Comparison of ENCODE assay signal across 8 mouse cellular contexts in the genomic region with DNA sequence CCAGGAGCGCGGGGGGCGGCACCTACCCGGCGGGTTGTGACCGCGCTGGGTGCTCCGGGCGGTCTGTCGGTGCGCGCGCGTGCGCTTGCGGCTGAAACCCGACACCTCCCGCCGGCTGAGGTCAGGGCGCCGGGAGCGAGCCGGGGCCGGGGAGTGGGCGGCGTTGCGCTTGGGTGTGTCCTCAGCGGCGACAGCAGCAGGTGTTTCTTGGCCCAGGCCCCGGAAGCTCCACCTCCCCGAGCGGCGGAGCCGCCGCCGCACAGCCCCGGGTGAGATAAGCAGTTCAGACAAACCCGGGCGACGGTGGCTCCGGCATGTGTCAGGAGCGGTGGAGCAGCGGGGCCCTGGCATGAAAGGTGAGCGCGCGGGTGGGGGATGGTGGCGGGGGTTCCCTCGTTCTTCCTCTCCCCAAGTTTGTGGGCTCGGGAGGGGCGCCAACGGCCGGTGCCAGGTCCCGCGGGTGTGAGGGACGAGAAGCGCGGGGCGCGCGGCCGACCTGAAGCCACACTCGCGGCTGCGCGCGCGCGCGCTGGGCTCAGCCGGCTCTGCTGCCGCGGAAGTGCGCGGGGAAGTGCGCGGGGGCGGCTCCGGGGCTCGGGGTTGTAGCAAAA. TPM values are rescaled to one million over a fixed set of nuclear protein-coding genes. Genes with fewer than 3 reads are reported as not detected.
DNase-seq lines count a peak whose midpoint lies in the region; TF ChIP-seq lines count a peak whose summit lies in the region.

No protein-coding gene starts in this region.

- H3K27ac ChIP-seq in ES-Bruce4 (ENCODE audit: insufficient read depth, low read length) = peak overlapping the region; percentile 54; the same call in 1 of the 2 replicates
- peak overlapping the region; percentile 66 for H3K27ac ChIP-seq in bone marrow macrophage, adult 2 months (ENCODE audit: insufficient read depth, low read depth, low read length)

- no peak for TF ChIP-seq CTCF in ES-Bruce4 (IDR thresholded peaks at IDR 0.05; ENCODE audit: low read depth, low read length)
- no peak for TF ChIP-seq CTCF in bone marrow macrophage, adult 2 months (IDR thresholded peaks at IDR 0.05; ENCODE audit: low read depth, low read length)

- no peaks in the 10 kb centered on the region for H3K36me3 ChIP-seq in ES-Bruce4 (ENCODE audit: control insufficient read depth, insufficient read depth, low read length, poor library complexity, severe bottlenecking)
- peaks cover 50% of the 10 kb centered on the region for H3K36me3 ChIP-seq in erythroblast, embryonic 14.5 days (ENCODE audit: control insufficient read depth)

- peaks cover 14% of the 10 kb centered on the region for H3K4me1 ChIP-seq in ES-Bruce4 (ENCODE audit: control insufficient read depth, insufficient read depth, low read length)
- H3K4me1 ChIP-seq in bone marrow macrophage, adult 2 months (ENCODE audit: control insufficient read depth, insufficient read depth, low read length) = peaks cover 19% of the 10 kb centered on the region
- H3K4me1 ChIP-seq in erythroblast, embryonic 14.5 days (ENCODE audit: control insufficient read depth) = peaks cover 93% of the 10 kb centered on the region

- peak overlapping the region; percentile 96 for H3K9ac ChIP-seq in ES-Bruce4 (ENCODE audit: low read depth, poor library complexity, severe bottlenecking)

- intact Hi-C loops in heart, postnatal 14 days (cut with DNase I) = no loop called here

- DNase-seq in heart, postnatal 14 days = peak; percentile 84 to 85
- DNase-seq in kidney, postnatal 4 days = peak; percentile 88 to 93
- DNase-seq in lung, postnatal 36 days = peak; percentile 91
- peak; percentile 79 for DNase-seq in retina, embryonic 14.5 days (ENCODE audit: low spot score)
- peak; percentile 90 for DNase-seq in thymus, postnatal 4 days

- H3K9me3 ChIP-seq in ES-Bruce4 (replicated peaks; ENCODE audit: control insufficient read depth, insufficient read depth, low read length, poor library complexity, severe bottlenecking) = no peaks in the 10 kb centered on the region
- no peaks in the 10 kb centered on the region for H3K9me3 ChIP-seq in erythroblast, embryonic 14.5 days (ENCODE audit: control insufficient read depth, low read length)

- peak overlapping the region; percentile 84 for H3K4me3 ChIP-seq in ES-Bruce4 (ENCODE audit: low read depth, low read length)
- H3K4me3 ChIP-seq in bone marrow macrophage, adult 2 months (ENCODE audit: insufficient read depth, low read length) = peak overlapping the region; percentile 74
- H3K4me3 ChIP-seq in erythroblast, embryonic 14.5 days (replicated peaks) = peak overlapping the region; percentile 94

- peak; percentile 65; the same call in 1 of the 2 replicates for TF ChIP-seq EP300 in ES-Bruce4 (IDR thresholded peaks at IDR 0.05; ENCODE audit: insufficient read depth, low read depth, low read length)

- no peaks in the 10 kb centered on the region for H3K27me3 ChIP-seq in ES-Bruce4 (ENCODE audit: control insufficient read depth, insufficient read depth, low read length, poor library complexity, severe bottlenecking)
- peaks cover 2% of the 10 kb centered on the region; the same call in 1 of the 2 replicates for H3K27me3 ChIP-seq in erythroblast, embryonic 14.5 days (ENCODE audit: control insufficient read depth)

- no peak for TF ChIP-seq POLR2A in ES-Bruce4 (IDR thresholded peaks at IDR 0.05; ENCODE audit: insufficient read depth, low read length)
- no peak for TF ChIP-seq POLR2A in bone marrow macrophage, adult 2 months (IDR thresholded peaks at IDR 0.05; ENCODE audit: borderline replicate concordance, low read depth, low read length)

RNA-seq across cellular contexts. Expression of a gene that starts 51.8 kb away (rescaled TPM):
- 51.3 and 52.0 TPM in 2 replicates for polyA plus RNA-seq in ES-Bruce4 (2011; ENCODE audit: insufficient read depth, insufficient read length, low read depth, missing spikeins)
- 16.7 and 23.1 TPM in 2 replicates for polyA plus RNA-seq in bone marrow macrophage, adult 2 months (2012; ENCODE audit: insufficient read depth, insufficient read length, missing spikeins)
- 8.6 and 17.1 TPM in 2 replicates for polyA plus RNA-seq in erythroblast, embryonic 14.5 days (2012)
- total RNA-seq in heart, postnatal 14 days (2021) = 1 to 10 TPM; 3.2 to 6.4 TPM

Comparison
In these comparisons a context has a peak if more than half of its experiments do, and no peak if none do; other contexts are left out.
1. Peak in every context shown above with its lines: DNase-seq, H3K4me3 ChIP-seq and H3K27ac ChIP-seq.